Mouse (Mus musculus) embryonic fibroblast, embryonic 13.5 days (primary cell): Measurements from ENCODE around the gene Vrk1.

Experiments used
- CTCF ChIP-seq: IDR thresholded peaks from 2 replicates; pipeline ENCODE4 v1.5.1; 2011; ENCODE audit warnings: mild to moderate bottlenecking, control low read depth, low read length, moderate library complexity, borderline replicate concordance; ENCODE audit not compliant: insufficient read depth
- POLR2A ChIP-seq: IDR thresholded peaks from 2 replicates; pipeline ENCODE4 v1.6.1; 2011; ENCODE audit warnings: low read depth, mild to moderate bottlenecking, control low read depth, low read length, moderate library complexity

GRCm38 (mm10) chr12:106082191-106082957, 72.3 kb downstream of the Vrk1 start:
- TF ChIP-seq CTCF (no peak), POLR2A (no peak)
